Mouse (Mus musculus): Measurements from ENCODE around the gene Acta2.

DNA sequence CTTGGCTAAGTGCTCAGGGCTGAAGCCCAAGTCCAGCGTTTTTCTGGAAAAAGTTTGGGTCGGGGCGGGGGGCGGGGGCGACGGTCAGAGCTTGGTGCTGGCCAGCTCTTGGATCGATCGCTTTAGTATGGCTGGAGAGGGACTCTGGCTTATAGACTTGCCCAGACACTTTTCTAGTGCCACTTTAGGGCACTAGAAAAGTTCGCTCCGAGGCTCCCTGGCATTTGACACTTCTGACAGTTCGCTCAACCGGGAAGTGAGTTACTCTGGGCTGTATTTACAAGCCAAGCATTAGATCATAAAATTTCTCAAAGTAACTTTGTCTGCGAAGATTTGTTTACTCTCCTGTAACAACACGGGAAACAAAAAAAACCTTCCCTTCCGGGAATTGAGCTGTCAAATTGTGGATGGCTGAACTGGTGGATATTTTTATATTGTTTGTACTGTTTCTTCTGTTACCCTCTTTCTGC lies 35.5 kb upstream of the Acta2 start:
- no peak for TF ChIP-seq CTCF (IDR thresholded peaks at IDR 0.05; ENCODE audit: insufficient read depth, low read depth, low read length)
- no peak for TF ChIP-seq POLR2A (IDR thresholded peaks at IDR 0.05; ENCODE audit: insufficient read depth, low read depth, low read length)

Data from olfactory bulb, adult 2 months (tissue).